Mouse (Mus musculus) MEL (cell line): ENCODE results near the gene Heatr3.

Experiments
- BHLHE40 ChIP-seq: IDR thresholded peaks from 2 replicates; pipeline ENCODE4 v1.6.1; 2012; ENCODE audit warnings: low read depth, mild to moderate bottlenecking, inconsistent platforms, low read length, improper control_type of control experiment, borderline replicate concordance
- CTCF ChIP-seq, 3 experiments: IDR thresholded peaks in 2 of 3; conservative IDR thresholded peaks in 1 of 3; 2 replicates each; pipeline ENCODE4 v1.5.1; 2011 to 2012; ENCODE audit warnings: low read length in 3 of 3, low read depth in 2 of 3, mild to moderate bottlenecking in 2 of 3, improper control_type of control experiment in 1 of 3, inconsistent platforms in 1 of 3, mixed read lengths in 1 of 3, moderate library complexity in 1 of 3; ENCODE audit not compliant: control insufficient read depth in 1 of 3, insufficient read depth in 1 of 3, poor library complexity in 1 of 3, severe bottlenecking in 1 of 3
- ETS1 ChIP-seq: IDR thresholded peaks from 2 replicates; pipeline ENCODE4 v1.6.1; 2012; ENCODE audit warnings: low read depth, mild to moderate bottlenecking, inconsistent platforms, low read length, improper control_type of control experiment, moderate library complexity
- GABPA ChIP-seq: IDR thresholded peaks from 2 replicates; pipeline ENCODE4 v1.6.1; 2012; ENCODE audit warnings: low read depth, mild to moderate bottlenecking, inconsistent platforms, low read length, improper control_type of control experiment, moderate library complexity
- HCFC1 ChIP-seq: IDR thresholded peaks from 2 replicates; pipeline ENCODE4 v1.6.1; 2012; ENCODE audit warnings: low read depth, mild to moderate bottlenecking, inconsistent platforms, low read length, improper control_type of control experiment, moderate library complexity
- MAFK ChIP-seq: IDR thresholded peaks from 2 replicates; pipeline ENCODE4 v1.6.1; 2011; ENCODE audit warnings: low read depth, mild to moderate bottlenecking, low read length, improper control_type of control experiment, borderline replicate concordance
- MAX ChIP-seq: IDR thresholded peaks from 2 replicates; pipeline ENCODE4 v1.6.1; 2011; ENCODE audit warnings: low read length, improper control_type of control experiment
- MYC ChIP-seq: IDR thresholded peaks from 2 replicates; pipeline ENCODE4 v1.6.1; 2011; ENCODE audit warnings: low read depth, mild to moderate bottlenecking, low read length, improper control_type of control experiment, moderate library complexity
- NELFE ChIP-seq: IDR thresholded peaks from 2 replicates; pipeline ENCODE4 v1.6.1; 2011; ENCODE audit warnings: low read depth, low read length, improper control_type of control experiment
- POLR2A ChIP-seq, 2 experiments: IDR thresholded peaks; 2 replicates each; pipeline ENCODE4 v1.6.1; 2011 to 2012; ENCODE audit warnings: low read length in 2 of 2, mild to moderate bottlenecking in 2 of 2, control low read depth in 1 of 2, improper control_type of control experiment in 1 of 2, low read depth in 1 of 2, moderate library complexity in 1 of 2; ENCODE audit not compliant: control insufficient read depth in 1 of 2, insufficient read depth in 1 of 2, poor library complexity in 1 of 2
- TAL1 ChIP-seq: IDR thresholded peaks from 2 replicates; pipeline ENCODE4 v1.6.1; 2012; ENCODE audit warnings: mild to moderate bottlenecking, inconsistent platforms, low read length, moderate library complexity, mixed read lengths
- UBTF ChIP-seq: IDR thresholded peaks from 2 replicates; pipeline ENCODE4 v1.6.1; 2012; ENCODE audit warnings: low read depth, mild to moderate bottlenecking, inconsistent platforms, low read length, improper control_type of control experiment, moderate library complexity, borderline replicate concordance; ENCODE audit not compliant: insufficient read depth
- USF1 ChIP-seq: IDR thresholded peaks from 2 replicates; pipeline ENCODE4 v1.6.1; 2014; ENCODE audit warnings: low read depth, mild to moderate bottlenecking, inconsistent platforms, low read length, improper control_type of control experiment, moderate library complexity
- ZMIZ1 ChIP-seq: IDR thresholded peaks from 2 replicates; pipeline ENCODE4 v1.6.1; 2012; ENCODE audit warnings: low read depth, mild to moderate bottlenecking, inconsistent platforms, low read length, improper control_type of control experiment, moderate library complexity

- TF ChIP-seq MYC (no peak), TAL1 (no peak), USF1 (no peak), NELFE (no peak), POLR2A (IDR thresholded peaks at IDR 0.05; ENCODE audit: control insufficient read depth in 1 of 2, insufficient read depth in 1 of 2, low read depth in 1 of 2, low read length in 2 of 2, poor library complexity in 1 of 2) (no peak), ETS1 (no peak), GABPA (no peak), MAX (no peak), CTCF (IDR thresholded peaks at IDR 0.05 in 2 of 3, conservative IDR thresholded peaks at IDR 0.05 in 1 of 3; ENCODE audit: control insufficient read depth in 1 of 3, insufficient read depth in 1 of 3, low read depth in 2 of 3, low read length in 3 of 3, poor library complexity in 1 of 3, severe bottlenecking in 1 of 3) (no peak), MAFK (no peak), HCFC1 (no peak), ZMIZ1 (no peak), BHLHE40 (no peak), UBTF (no peak)
Measured at GRCm38 (mm10) chr8:88144041-88144440, 6.4 kb downstream of the Heatr3 start.
